In genomic region chr2:92296402-92296801, GRCm38 (mm10) we compare ENCODE assay signal across 8 mouse cellular contexts.
DNase-seq lines count a peak whose midpoint lies in the region; ATAC-seq and TF ChIP-seq lines count a peak whose summit lies in the region.

No protein-coding gene starts in this region.

- H3K9me3 ChIP-seq in neural tube, embryonic 15.5 days (replicated peaks): no peaks in the 10 kb centered on the region
- no peaks in the 10 kb centered on the region for H3K9me3 ChIP-seq in limb, embryonic 10.5 days (replicated peaks)

- no peaks in the 10 kb centered on the region for H3K36me3 ChIP-seq in neural tube, embryonic 15.5 days
- H3K36me3 ChIP-seq in kidney, adult 2 months (ENCODE audit: control insufficient read depth, insufficient read depth, low read length): no peaks in the 10 kb centered on the region
- no peaks in the 10 kb centered on the region for H3K36me3 ChIP-seq in limb, embryonic 10.5 days
- H3K36me3 ChIP-seq in testis, adult 2 months (ENCODE audit: control insufficient read depth, insufficient read depth, low read length): no peaks in the 10 kb centered on the region

- peak; percentile 83 for TF ChIP-seq CTCF in kidney, adult 2 months (conservative IDR thresholded peaks at IDR 0.05; ENCODE audit: insufficient read depth, insufficient read length, low read depth, low read length)
- peak; percentile 23; the same call in 1 of the 2 replicates for TF ChIP-seq CTCF in testis, adult 2 months (IDR thresholded peaks at IDR 0.05; ENCODE audit: control insufficient read depth, insufficient read depth, insufficient replicate concordance, low read depth, low read length)

- H3K4me1 ChIP-seq in neural tube, embryonic 15.5 days: 0 out of 2 replicates have a peak, but pooled peaks cover 3% of the 10 kb centered on the region
- no peaks in the 10 kb centered on the region for H3K4me1 ChIP-seq in kidney, adult 2 months (ENCODE audit: control insufficient read depth, insufficient read depth, low read length)
- no peaks in the 10 kb centered on the region for H3K4me1 ChIP-seq in limb, embryonic 10.5 days
- H3K4me1 ChIP-seq in testis, adult 2 months (ENCODE audit: control insufficient read depth, insufficient read depth, low read length): no peaks in the 10 kb centered on the region

- WGBS in neural tube, embryonic 15.5 days: 7% methylated on average over 6 of the region's 6 CpGs
- 2% methylated on average over 6 of the region's 6 CpGs for WGBS in kidney, adult 2 months
- WGBS in limb, embryonic 10.5 days: 8% methylated on average over 6 of the region's 6 CpGs

- no peak overlapping the region for H3K4me2 ChIP-seq in neural tube, embryonic 15.5 days

- no peak for ATAC-seq in neural tube, embryonic 15.5 days (ENCODE audit: low FRiP score)

- no peak for TF ChIP-seq POLR2A in kidney, adult 2 months (IDR thresholded peaks at IDR 0.05; ENCODE audit: low read depth, low read length)
- TF ChIP-seq POLR2A in testis, adult 2 months (IDR thresholded peaks at IDR 0.05; ENCODE audit: control insufficient read depth, low read depth, low read length): no peak

- H3K27ac ChIP-seq in neural tube, embryonic 15.5 days (replicated peaks): no peak overlapping the region
- no peak overlapping the region for H3K27ac ChIP-seq in kidney, adult 2 months (ENCODE audit: insufficient read depth, low read depth, low read length)
- no peak overlapping the region for H3K27ac ChIP-seq in limb, embryonic 10.5 days
- H3K27ac ChIP-seq in testis, adult 2 months (ENCODE audit: control insufficient read depth, insufficient read depth, low read depth, low read length): no peak overlapping the region

- no peak overlapping the region for H3K4me3 ChIP-seq in neural tube, embryonic 15.5 days (replicated peaks)
- H3K4me3 ChIP-seq in kidney, adult 2 months (ENCODE audit: insufficient read depth, low read depth, low read length): no peak overlapping the region
- no peak overlapping the region for H3K4me3 ChIP-seq in limb, embryonic 10.5 days
- no peak overlapping the region for H3K4me3 ChIP-seq in testis, adult 2 months (ENCODE audit: control insufficient read depth, low read depth, low read length)

- DNase-seq in neural tube, embryonic 10.5 days (ENCODE audit: extremely low spot score, low spot score): peak; percentile 62
- peak; percentile 76 for DNase-seq in cerebellum, adult 8-10 months
- DNase-seq in frontal cortex, postnatal 36 days (ENCODE audit: low spot score in 2 of 2): peak; percentile 71 to 84
- peak; percentile 86 for DNase-seq in kidney, adult 2 months
- peak; percentile 70 for DNase-seq in limb, embryonic 10.5 days (ENCODE audit: low spot score)
- peak; percentile 84 for DNase-seq in naive thymus-derived CD4-positive, alpha-beta T cell, adult 2 months (ENCODE audit: low read depth)

- H3K9ac ChIP-seq in neural tube, embryonic 15.5 days (replicated peaks): no peak overlapping the region

- H3K27me3 ChIP-seq in neural tube, embryonic 15.5 days (replicated peaks): no peaks in the 10 kb centered on the region
- H3K27me3 ChIP-seq in kidney, adult 2 months (replicated peaks; ENCODE audit: control insufficient read depth, insufficient read depth, low read length): no peaks in the 10 kb centered on the region
- no peaks in the 10 kb centered on the region for H3K27me3 ChIP-seq in limb, embryonic 10.5 days (ENCODE audit: low read depth, poor library complexity, severe bottlenecking)
- H3K27me3 ChIP-seq in testis, adult 2 months (ENCODE audit: control insufficient read depth, insufficient read depth, low read length): no peaks in the 10 kb centered on the region
